Mouse (Mus musculus): Measurements from ENCODE around the gene Gprc5d. TPM values are rescaled to one million over a fixed set of nuclear protein-coding genes. Genes with fewer than 3 reads are reported as not detected.

Gprc5d gene
- total and polyA plus RNA-seq, 3 experiments: not detected

GRCm38 (mm10) chr6:135137736-135138135, 19.7 kb upstream of the Gprc5d start:
- H3K27me3 ChIP-seq (replicated peaks): no peaks in the 10 kb centered on the region
- in situ Hi-C loops (cut with MboI; ENCODE audit: low pct_ligation_motif_present, low pct_unique_long_range_greater_than_20kb, low sequenced_read_pairs): no loop called here
- H3K36me3 ChIP-seq (replicated peaks in 1 of 2; ENCODE audit: control insufficient read depth in 1 of 2, insufficient read depth in 1 of 2, low read length in 1 of 2): no peaks in the 10 kb centered on the region
- no peaks in the 10 kb centered on the region for H3K9me3 ChIP-seq (replicated peaks; ENCODE audit: low read length)
- TF ChIP-seq NELFE (IDR thresholded peaks at IDR 0.05; ENCODE audit: low read depth, low read length) (no peak), MAFK (IDR thresholded peaks at IDR 0.05; ENCODE audit: insufficient replicate concordance, low read length) (no peak), USF1 (IDR thresholded peaks at IDR 0.05; ENCODE audit: low read depth, low read length) (no peak), MAX (IDR thresholded peaks at IDR 0.05; ENCODE audit: low read length) (no peak), SMC3 (IDR thresholded peaks at IDR 0.05; ENCODE audit: low read depth, low read length) (no peak), NRF1 (IDR thresholded peaks at IDR 0.05; ENCODE audit: low read depth, low read length) (no peak), MXI1 (IDR thresholded peaks at IDR 0.05; ENCODE audit: low read depth, low read length) (no peak), ZNF384 (IDR thresholded peaks at IDR 0.05; ENCODE audit: low read depth, low read length) (no peak), KAT2A (IDR thresholded peaks at IDR 0.05; ENCODE audit: insufficient replicate concordance, low read length) (no peak), JUN (IDR thresholded peaks at IDR 0.05; ENCODE audit: insufficient read depth, low read depth, low read length) (no peak), ETS1 (conservative IDR thresholded peaks at IDR 0.05; ENCODE audit: low read depth, low read length) (no peak), ZC3H11A (IDR thresholded peaks at IDR 0.05; ENCODE audit: low read depth, low read length) (no peak), HCFC1 (IDR thresholded peaks at IDR 0.05; ENCODE audit: low read depth, low read length) (no peak)
- H3K4me1 ChIP-seq (ENCODE audit: control insufficient read depth in 1 of 2, insufficient read depth in 2 of 2): 0 out of 4 replicates have a peak, but pooled peaks cover 0 to 2% of the 10 kb centered on the region in 2 experiments
- DNase-seq (ENCODE audit: extremely low read depth): no peak
- no peak overlapping the region for H3K4me2 ChIP-seq (ENCODE audit: insufficient read depth, low read depth, poor library complexity, severe bottlenecking)
- no peak overlapping the region for H3K9ac ChIP-seq (ENCODE audit: insufficient read depth, low read depth)
- dilution Hi-C loops (cut with MboI; ENCODE audit: extremely low pct_ligation_motif_present, extremely low pct_unique_long_range_greater_than_20kb, low sequenced_read_pairs): no loop called here
- no peak overlapping the region for H3K4me3 ChIP-seq (replicated peaks in 1 of 3; ENCODE audit: low read depth in 2 of 3, low read length in 2 of 3, poor library complexity in 1 of 3)
- H3K79me2 ChIP-seq (replicated peaks; ENCODE audit: control insufficient read depth, extremely low read depth, insufficient read depth, poor library complexity, severe bottlenecking): no peaks in the 10 kb centered on the region
- H3K27ac ChIP-seq (ENCODE audit: insufficient read depth, low read depth): no peak overlapping the region

- TF ChIP-seq BHLHE40 (IDR thresholded peaks at IDR 0.05; ENCODE audit: low read depth, low read length) (no peak), ZKSCAN1 (IDR thresholded peaks at IDR 0.05; ENCODE audit: borderline replicate concordance, low read depth, low read length) (no peak), JUND (conservative IDR thresholded peaks at IDR 0.05; ENCODE audit: low read depth, low read length) (no peak), UBTF (IDR thresholded peaks at IDR 0.05; ENCODE audit: low read depth, low read length) (no peak), HCFC1 (IDR thresholded peaks at IDR 0.05; ENCODE audit: low read depth, low read length) (no peak), CHD2 (IDR thresholded peaks at IDR 0.05; ENCODE audit: low read length) (no peak), EP300 (IDR thresholded peaks at IDR 0.05; ENCODE audit: low read length) (no peak), JUN (IDR thresholded peaks at IDR 0.05; ENCODE audit: insufficient read depth, low read depth, low read length) (no peak), MXI1 (IDR thresholded peaks at IDR 0.05; ENCODE audit: low read depth, low read length) (no peak), IRF4 (IDR thresholded peaks at IDR 0.05; ENCODE audit: low read depth, low read length) (no peak), USF2 (conservative IDR thresholded peaks at IDR 0.05; ENCODE audit: low read depth, low read length) (no peak)
- H3K4me2 ChIP-seq (ENCODE audit: insufficient read depth, low read depth, poor library complexity, severe bottlenecking): peak overlapping the region; percentile 23; the same call in 1 of the 2 replicates
- dilution Hi-C loops (cut with MboI; ENCODE audit: extremely low pct_ligation_motif_present, extremely low pct_unique_long_range_greater_than_20kb, low sequenced_read_pairs) (no loop called here), in situ Hi-C loops (cut with MboI; ENCODE audit: low pct_ligation_motif_present, low pct_unique_long_range_greater_than_20kb, low sequenced_read_pairs) (no loop called here)
- no peak overlapping the region for H3K4me3 ChIP-seq (replicated peaks in 1 of 3; ENCODE audit: low read depth in 2 of 3, low read length in 2 of 3, poor library complexity in 1 of 3)
- no peaks in the 10 kb centered on the region for H3K9me3 ChIP-seq (replicated peaks; ENCODE audit: low read length)
- no peaks in the 10 kb centered on the region for H3K36me3 ChIP-seq (replicated peaks in 1 of 2; ENCODE audit: control insufficient read depth in 1 of 2, insufficient read depth in 1 of 2, low read length in 1 of 2)
- H3K79me2 ChIP-seq (replicated peaks; ENCODE audit: control insufficient read depth, extremely low read depth, insufficient read depth, poor library complexity, severe bottlenecking): no peaks in the 10 kb centered on the region
- H3K27me3 ChIP-seq (replicated peaks): no peaks in the 10 kb centered on the region
- H3K9ac ChIP-seq (ENCODE audit: insufficient read depth, low read depth): no peak overlapping the region
- no peak for DNase-seq (ENCODE audit: extremely low read depth)
- H3K4me1 ChIP-seq (ENCODE audit: control insufficient read depth in 1 of 2, insufficient read depth in 2 of 2): 0 out of 4 replicates have a peak, but pooled peaks cover 0 to 2% of the 10 kb centered on the region in 2 experiments
- H3K27ac ChIP-seq (ENCODE audit: insufficient read depth, low read depth): no peak overlapping the region
These were observed 18.5 kb upstream of the Gprc5d start for GRCm38 (mm10) chr6:135136439-135137161.
